Mouse (Mus musculus) megakaryocyte, adult 5-6 weeks (primary cell): ENCODE data around the gene Dcun1d4. TPM values are rescaled to one million over a fixed set of nuclear protein-coding genes. Genes with fewer than 3 reads are reported as not detected.
"Not testable (repeated sequence)": the region's sequence is repeated elsewhere in the genome, so short reads cannot be mapped to it uniquely, and the experiment has no call there.

Source experiments
- ATAC-seq: 2 replicates; pipeline ENCODE4 v1.8.0; 2016; ENCODE audit warnings: mild to moderate bottlenecking, inconsistent platforms; ENCODE audit not compliant: poor library complexity, severe bottlenecking
- total RNA-seq, 2 experiments: library from RNA; stranded (forward) in 1 of 2; stranded (reverse) in 1 of 2; fragments of 153-499, 151-499 nt in 1 of 2; fragments of 221-1000, 200-1000 nt in 1 of 2; gene quantifications; 2 replicates each; pipeline versions ENCODE4 v1.2.3 to v1.2.4; 2015 to 2017

Gene Dcun1d4
- total RNA-seq, 2 experiments from 2014 or later = 3.0 to 4.7 TPM

DNA sequence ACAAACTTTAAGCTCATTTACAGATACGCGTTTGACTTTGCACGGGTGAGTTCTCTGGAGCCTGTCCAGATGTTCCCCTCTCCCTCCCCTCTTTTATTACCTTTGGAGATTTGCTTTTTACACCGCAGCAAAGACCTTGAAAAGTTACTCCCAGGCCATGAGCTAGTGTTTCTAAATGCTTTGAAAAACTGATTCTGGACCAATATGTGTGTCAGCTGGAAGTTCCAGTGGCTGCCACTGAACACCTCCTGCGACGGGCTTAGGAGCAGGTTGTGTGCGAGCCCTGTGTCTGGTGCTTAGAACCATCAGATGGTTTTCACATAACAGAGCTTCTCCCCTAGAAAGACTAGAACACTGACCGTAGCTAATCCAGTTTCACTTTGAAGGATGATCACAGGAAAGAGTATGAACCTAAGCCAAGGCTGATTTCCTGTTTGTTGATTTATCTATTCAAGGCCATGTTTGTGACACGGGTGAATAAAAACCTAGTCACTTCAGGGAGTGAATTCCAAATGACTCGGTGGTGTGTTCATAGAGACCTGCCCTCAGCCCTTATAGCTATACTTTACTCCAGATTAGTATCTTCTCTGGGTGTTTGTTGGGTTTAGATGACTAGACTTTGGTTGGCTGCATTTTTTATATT lies 63.4 kb downstream of the Dcun1d4 start:
- no peak for ATAC-seq

DNA sequence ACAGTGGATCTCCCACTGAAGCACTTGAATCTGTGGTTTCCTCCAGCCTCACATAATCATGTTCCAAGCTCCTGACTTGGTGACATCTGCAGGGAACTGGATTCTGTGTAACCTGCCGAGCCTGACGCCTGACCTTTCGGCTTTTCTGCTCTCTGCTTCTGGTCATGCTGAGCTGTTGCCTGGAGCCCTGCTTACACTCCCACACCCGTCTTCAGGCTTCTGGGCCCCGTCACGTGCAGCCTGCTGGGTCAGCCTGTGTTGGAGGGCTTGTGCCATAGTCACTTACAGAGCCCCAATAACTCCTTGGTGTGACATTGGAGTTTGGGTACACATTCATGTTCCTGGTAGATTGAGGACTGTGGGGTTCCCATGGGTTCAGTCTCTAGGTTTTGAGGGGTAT lies 64.8 kb downstream of the Dcun1d4 start:
- no peak for ATAC-seq

DNA sequence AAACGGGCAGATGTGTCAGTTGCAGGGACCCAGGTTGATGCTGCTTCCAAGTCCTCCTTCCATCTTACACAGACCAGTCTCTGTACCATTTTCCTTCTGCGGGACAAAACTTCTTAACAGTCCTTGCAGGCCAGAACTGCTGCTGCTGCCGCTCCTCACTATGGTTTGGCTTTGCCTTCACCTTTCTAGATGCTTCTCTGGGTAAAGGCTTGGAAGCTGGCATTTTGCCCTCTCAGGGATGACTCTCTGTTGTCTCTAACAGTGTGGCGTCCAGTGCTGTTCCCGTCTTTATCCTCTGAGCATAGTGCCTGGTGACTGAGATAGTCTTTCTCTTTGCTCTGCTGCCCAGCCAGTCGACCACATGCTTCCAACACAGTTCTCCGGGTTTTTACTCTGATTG lies 66.5 kb downstream of the Dcun1d4 start:
- no peak for ATAC-seq

DNA sequence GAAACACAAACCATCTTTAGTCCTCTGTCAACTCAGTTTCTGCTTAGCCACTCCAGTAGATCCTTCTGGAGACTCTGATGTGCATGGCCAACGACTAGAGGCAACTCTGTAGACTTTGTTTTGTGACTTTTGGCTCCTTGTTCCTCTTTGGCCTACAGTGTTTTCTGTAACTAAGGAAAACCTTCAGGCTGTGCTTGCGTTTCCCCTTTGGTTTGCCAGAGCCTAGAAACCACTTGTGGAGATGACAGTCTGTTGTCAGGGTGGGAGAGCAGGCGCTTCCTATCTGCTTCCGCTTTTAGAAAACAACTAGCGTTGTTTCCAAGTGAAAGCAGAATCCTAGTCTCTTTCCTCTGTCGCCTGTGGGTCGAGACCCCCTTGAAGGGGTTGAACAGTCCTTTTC lies 67.4 kb downstream of the Dcun1d4 start:
- ATAC-seq = peak; percentile 38; the same call in 1 of the 2 replicates

DNA sequence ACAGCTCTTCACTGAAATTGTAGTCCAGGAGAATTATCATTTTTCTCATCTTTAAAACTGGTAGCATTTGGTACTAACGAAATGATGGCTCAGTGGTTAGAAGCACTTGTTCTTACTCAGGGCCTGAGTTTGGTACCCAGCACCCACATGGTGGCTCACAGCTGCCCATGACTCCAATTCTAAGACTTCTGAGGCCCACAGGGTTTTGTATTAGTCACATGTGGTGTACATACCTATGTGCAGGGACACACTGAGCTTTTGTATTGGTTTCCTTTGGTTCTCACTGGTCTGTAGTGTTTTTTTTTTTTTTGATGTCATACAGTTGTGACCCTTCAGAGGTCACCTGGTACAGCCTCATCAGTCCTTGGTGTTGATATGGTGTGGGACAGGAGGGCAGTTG lies 68.0 kb downstream of the Dcun1d4 start:
- no peak for ATAC-seq

DNA sequence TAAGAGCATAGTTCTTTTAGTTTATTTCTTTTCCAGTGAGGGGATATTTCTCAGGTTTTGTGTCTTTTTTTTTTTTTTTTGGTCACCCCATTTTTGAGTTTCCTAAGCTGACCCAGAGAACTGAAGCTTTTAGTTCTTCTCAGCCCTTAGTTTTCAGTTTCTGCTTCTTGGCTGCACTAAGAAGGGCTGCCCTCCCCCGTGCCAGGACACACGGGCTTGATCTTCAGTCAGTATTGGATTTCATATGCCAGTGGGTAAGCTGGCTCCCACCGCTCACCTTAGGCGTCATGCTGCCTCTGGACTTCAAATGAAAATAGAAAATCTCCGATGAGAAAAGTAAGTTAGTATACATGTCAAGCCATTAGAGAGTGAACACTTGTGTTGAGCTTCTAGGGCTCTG lies 71.0 kb downstream of the Dcun1d4 start:
- ATAC-seq = no peak

DNA sequence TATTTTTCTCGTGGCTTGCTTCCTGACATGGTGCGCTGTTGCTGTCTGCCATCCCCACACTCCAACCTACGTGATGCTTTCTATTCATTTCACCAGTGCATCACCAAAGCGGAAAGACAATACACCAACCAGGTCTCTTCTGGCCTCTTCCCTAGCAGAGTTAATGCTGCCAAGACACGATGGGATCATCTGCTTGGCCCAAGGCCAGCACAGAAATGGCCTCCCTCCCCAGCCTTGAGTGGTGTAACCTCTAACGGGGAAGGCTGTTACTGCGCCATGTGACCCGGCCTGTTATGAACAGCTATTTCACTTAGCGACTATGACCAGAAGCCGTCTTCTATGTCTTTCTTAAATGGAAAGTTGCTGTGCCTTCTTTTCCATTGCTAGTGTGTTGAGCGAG lies 73.1 kb downstream of the Dcun1d4 start:
- ATAC-seq = no peak

DNA sequence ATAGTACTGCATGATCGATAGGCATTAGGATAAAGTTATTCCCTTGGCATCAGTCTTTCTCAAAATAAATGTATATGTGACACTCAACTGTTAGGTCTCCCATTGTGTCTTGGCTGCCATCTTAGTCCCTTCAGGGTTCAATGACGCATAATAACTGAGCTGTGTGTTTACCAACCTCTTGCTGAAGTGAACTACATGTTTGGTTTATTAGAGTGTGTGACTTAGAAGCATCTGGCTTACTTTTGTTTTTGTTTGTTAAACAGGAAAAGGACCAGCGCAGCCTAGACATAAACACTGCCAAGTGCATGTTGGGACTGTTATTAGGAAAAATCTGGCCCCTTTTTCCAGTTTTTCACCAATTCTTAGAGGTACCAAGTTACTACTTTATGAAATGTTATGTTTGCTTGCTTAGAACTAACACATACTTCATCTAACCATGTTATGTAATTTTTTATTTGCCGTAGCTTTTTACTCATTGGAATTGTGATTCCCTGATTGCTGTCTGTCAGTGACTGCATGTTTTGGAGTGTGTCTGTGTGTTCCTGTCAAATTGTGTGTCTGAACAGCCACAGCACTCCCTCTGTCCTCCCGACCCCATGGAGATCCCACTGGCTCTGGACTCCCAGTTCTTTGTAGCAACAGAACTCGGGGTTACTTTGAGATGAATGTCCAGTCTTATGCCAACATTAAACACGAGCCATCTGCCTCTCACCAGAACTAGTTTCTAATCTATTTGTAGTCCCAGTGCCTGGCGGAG lies 74.5 kb downstream of the Dcun1d4 start:
- ATAC-seq = no peak

DNA sequence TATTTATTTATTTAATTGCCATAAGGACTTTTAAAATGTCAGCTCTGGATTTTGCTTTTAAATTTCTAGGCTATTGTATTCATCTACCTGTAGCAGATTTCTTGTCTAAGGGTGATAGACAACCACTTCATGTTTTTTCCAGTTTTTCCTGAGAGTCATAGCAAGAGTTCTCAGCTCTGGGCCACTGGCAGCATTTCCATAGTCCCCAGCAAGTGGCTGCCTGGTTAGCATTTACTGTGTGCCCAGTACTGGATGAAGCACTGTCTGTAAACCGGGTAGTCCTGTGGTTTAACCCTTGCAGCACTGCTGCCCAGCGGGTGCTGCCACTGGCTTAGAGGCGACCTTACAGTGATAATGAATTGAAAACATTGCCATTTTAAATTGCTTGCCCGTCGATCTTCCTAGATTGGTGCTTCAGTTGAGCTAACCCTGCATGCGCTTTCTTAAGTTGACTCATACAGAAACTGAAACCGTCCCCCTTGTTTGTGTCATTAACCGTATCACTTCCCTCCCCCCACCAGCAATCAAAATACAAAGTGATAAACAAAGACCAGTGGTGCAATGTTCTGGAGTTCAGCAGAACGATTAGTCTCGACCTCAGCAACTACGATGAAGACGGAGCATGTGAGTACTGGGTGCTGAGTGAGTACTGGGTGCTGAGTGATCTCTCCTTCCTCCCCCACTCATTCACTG lies 76.1 kb downstream of the Dcun1d4 start:
- ATAC-seq = no peak

DNA sequence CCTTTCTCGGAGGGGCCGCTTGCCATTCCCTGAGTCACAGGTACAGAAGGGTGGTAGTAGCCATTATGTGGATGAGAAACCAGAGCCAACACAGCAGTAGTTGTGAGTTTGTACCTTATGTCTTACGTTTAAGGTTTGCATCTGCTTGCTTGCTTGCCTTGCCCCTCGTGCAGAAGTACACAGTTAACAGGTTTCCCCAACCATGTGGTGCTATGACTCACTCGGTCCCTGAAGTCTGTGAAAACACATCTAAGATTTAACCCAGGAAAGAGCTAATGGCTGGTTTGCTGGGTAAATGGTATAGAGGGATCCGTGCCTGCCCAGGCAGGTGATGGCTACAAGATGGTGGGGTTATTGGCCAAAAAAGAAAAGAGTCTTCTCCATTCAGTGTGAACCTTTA lies 78.0 kb downstream of the Dcun1d4 start:
- no peak for ATAC-seq

DNA sequence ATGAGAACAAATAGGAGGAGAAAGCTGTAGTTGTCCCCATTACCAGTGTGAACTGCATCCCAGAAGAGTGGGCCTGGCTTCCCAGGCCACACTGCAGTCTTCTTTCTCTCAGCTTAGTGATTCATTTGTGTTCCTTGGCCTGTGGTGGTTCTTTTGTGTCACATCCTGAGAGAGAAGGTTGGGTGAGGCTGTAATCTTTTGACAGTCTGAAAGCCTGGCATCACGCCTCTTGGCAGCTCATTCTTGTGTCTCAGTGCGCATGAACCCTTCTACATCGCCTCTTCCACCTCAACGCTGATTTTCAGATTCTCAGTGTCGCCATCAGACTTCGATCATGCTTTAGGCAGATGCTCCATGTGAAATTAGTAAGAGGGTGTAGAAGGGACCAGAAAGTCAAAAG lies 83.2 kb downstream of the Dcun1d4 start:
- no peak for ATAC-seq

DNA sequence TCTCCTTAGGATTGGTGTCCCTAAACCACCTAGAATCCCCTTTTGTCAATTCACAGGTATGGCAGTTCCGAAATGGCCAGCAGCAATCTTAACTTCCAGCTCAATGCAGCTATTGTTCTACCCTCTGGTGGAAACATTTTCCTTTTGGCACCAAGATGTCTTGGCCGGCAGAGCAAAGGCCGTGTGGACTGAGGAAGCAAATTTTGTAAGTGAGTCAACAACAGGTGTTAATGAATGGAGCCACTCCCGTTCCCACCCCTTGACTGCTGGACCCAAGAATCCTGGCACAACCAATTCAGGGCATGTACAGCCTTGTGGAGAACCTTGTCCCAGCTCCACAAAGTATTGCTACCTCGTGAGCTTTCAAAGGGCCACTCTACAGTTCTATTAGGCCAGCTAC lies 85.3 kb downstream of the Dcun1d4 start:
- no peak for ATAC-seq

DNA sequence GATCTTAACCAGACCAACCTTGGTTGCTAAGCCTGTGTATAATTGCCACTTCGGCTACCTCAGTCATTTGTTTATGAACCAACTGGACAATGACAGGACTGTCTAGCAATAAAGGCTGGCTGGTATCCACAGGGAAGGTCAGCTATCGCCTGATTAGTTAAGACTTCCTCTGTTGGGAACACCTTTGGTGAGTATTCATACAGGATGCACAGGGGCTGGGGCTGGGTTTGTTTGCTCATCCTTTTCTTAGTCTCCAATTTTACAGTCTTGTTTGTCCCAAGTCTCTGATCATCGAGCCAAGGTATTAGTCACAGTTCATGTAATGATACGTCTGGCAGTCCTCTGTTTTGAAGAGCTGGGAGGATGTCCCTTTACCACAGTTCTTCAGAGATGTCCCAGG lies 86.1 kb downstream of the Dcun1d4 start:
- no peak for ATAC-seq

DNA sequence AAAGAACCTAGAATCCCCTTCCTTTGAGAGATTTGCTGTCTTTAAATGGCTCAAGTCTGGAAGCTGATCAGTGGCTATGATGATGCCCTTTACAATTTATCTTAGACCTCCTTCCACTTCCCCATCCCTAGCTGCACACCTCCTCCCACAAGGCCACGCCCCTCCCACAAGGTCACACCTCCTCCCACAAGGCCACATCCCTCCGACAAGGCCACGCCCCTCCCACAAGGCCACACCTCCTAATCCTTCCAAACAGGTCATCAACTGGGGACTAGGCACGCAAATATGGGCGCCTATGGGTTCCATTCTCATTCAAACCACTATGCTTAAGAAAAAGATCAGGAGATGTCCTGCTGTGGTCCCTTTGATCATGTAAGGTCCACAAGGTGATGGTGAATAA lies 88.4 kb downstream of the Dcun1d4 start:
- ATAC-seq = no peak

DNA sequence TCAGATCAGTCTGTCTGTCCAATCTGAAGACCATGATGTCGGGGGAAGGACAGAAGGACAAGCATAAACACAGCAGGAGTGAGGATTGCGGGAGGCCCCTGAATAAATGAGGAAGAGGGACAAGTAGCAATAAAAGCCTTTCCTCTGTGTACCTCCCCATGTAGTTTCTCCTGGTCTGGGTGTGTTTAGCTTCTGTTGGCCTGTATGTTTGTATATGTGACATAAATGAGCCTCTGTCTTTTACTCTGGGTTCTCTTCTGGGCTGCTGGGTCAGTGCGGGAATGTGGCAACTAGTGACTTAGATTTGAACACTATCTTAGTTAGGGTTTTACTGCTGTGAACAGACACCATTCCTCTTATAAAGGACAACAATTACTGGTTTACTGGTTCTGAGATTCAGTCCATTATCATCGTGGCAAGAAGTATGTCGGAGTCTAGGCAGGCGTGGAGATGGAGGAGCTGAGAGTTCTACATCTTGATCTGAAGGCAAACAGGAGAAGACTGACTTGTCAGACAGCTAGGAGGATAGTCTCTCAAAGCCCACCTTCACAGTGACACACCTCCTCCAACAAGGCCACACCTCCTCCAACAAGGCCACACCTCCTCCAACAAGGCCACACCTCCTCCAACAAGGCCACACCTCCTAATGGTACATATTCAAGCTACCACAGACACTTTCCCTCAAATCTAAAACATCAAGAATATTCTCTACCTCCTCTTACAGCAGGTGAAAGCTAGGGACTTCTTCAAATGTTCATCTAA lies 90.8 kb downstream of the Dcun1d4 start:
- no peak for ATAC-seq

DNA sequence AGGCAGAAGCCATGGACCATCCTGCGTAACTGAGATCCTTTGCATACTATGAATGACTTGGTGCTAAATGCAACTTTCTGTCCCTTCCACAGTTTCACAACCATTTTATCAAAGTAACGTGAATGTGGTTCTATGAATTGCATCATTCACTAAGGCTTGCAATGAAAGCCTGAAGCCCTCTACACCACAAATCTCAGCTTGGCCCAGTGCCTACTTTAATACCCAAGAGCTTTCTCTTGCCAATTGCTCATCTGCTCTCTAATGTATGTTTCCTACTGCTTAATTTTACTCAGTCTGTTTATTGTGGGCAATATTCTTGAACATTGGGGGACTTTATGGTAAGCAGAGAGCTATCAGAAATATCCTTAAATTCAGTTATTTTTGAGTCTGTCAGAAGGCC lies 92.0 kb downstream of the Dcun1d4 start:
- no peak for ATAC-seq

DNA sequence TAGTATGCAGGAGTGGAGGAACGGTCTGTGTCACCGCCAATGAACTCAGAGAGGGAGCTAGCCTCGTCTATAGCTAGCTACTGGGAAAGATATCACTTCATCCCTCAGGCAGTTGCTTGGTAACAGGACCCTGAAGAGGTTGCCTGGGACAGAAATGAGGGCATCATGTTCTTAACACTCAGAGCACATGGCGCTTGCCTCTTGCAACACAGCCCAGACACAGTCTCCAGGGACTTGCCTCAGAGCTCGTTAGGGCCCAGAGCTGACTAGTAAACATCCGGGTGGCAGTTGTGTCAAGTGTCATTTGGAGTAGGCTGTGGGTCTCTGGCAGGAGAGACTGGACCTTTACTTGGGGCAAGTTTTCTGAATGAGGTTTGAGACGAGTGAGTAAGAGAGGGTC lies 93.0 kb downstream of the Dcun1d4 start:
- no peak for ATAC-seq

DNA sequence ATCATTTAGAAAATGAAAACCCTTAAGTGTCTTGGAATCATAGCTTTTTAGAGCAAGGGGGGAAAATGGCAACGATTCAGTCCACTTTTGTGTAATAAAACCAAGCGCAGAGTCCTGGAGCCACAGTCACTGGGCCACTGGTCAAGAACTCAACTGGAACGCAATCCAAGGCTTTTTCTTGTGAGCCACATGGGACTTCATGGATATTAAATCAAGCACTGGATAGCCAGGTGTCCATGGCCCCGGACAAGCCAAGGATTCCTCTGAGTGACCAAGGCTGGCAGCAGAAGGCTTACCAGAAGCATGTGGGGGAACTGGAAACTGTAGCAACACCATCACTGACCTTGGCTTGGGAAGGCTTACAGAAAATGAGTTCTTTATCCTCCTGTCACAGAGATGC lies 93.8 kb downstream of the Dcun1d4 start:
- no peak for ATAC-seq

DNA sequence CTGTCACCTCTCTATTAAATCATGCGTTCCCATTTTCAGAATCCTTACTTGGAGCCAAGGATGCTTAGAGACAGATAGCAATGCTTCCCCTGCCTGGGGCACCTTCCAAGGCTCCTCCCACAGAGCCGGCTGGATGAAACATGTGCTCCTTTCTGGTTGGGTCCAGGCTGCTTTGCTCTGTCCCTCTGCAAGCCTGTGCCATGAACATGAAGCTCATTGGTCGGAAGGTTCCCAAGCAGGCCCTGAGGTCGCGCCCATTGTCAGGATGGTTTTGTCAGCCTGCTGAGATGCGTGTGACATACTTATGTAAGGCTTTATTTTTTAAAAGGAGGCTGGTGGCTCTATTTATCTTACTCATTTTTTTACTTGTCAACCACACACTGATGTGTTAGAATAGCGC lies 95.9 kb downstream of the Dcun1d4 start:
- ATAC-seq = no peak

DNA sequence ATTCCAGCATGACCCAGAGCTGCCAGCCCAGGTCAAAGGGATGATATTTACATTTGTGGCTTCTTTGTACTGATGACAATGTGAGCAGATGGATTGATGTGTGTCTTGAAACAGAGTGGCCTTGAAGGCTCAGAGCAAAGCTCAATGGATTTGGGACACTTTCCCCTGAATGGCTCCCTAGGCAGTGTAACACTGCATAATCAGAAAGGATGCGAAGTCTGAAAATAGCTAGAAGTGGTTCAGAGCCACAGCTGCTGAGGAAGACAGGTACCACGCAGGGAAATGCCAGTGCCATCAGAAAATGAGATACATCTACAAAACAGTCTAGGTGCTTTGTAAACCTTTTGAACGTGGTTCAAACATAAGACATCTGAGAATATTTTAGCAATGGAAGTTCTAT lies 97.3 kb downstream of the Dcun1d4 start:
- ATAC-seq = no peak

DNA sequence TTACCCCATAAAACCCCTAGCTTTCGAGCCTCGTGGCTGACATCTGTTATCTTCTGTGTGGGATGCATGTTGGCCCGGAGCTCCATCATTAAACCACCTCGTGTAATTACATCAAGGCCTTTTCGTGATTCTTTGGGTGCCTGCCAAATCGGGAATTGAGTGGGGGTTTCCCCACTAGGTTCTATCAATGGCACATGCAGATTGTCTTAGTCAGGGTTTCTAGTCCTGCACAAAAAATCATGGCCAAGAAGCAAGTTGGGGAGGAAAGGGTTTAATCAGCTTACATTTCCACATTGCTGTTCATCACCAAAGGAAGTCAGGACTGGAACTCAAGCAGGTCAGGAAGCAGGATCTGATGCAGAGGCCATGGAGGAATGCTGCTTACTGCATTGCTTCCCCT lies 103.2 kb downstream of the Dcun1d4 start:
- not testable (repeated sequence) for ATAC-seq
